Mouse (Mus musculus): Measurements from ENCODE around the gene Gm10644. TPM values are rescaled to one million over a fixed set of nuclear protein-coding genes. Genes with fewer than 3 reads are reported as not detected.

Gene Gm10644
- total RNA-seq, 2 experiments from 2014 or later, result 0.22 to 0.37 TPM

GRCm38 (mm10) chr8:83938330-83938729, 16.7 kb downstream of the Gm10644 start:
- peak; percentile 4 to 15 for DNase-seq (ENCODE audit: low spot score in 2 of 2)

GRCm38 (mm10) chr8:83937645-83938044, 17.4 kb downstream of the Gm10644 start:
- peak in 1 of 2 experiments; percentile 9 for DNase-seq (ENCODE audit: low spot score in 2 of 2)

GRCm38 (mm10) chr8:83935435-83935834, 19.6 kb downstream of the Gm10644 start:
- no peak for DNase-seq (ENCODE audit: low spot score in 2 of 2)

GRCm38 (mm10) chr8:83934994-83935393, 20.0 kb downstream of the Gm10644 start:
- DNase-seq (ENCODE audit: low spot score in 2 of 2), result no peak

- DNase-seq (ENCODE audit: low spot score in 2 of 2), result no peak
Measured at GRCm38 (mm10) chr8:83934222-83934621, 20.8 kb downstream of the Gm10644 start.

GRCm38 (mm10) chr8:83926266-83926665, 28.7 kb downstream of the Gm10644 start:
- DNase-seq (ENCODE audit: low spot score in 2 of 2), result no peak

- DNase-seq (ENCODE audit: low spot score in 2 of 2), result no peak
Measured at GRCm38 (mm10) chr8:83924585-83924984, 30.4 kb downstream of the Gm10644 start.

GRCm38 (mm10) chr8:83922727-83923126, 32.3 kb downstream of the Gm10644 start:
- DNase-seq (ENCODE audit: low spot score in 2 of 2), result no peak

- DNase-seq (ENCODE audit: low spot score in 2 of 2), result peak; percentile 91 to 96
Measured at GRCm38 (mm10) chr8:83921558-83921957, 33.4 kb downstream of the Gm10644 start.

GRCm38 (mm10) chr8:83917566-83917965, 37.4 kb downstream of the Gm10644 start:
- DNase-seq (ENCODE audit: low spot score in 2 of 2), result no peak

- DNase-seq (ENCODE audit: low spot score in 2 of 2), result peak; percentile 54 to 71
Measured at GRCm38 (mm10) chr8:83916015-83916414, 39.0 kb downstream of the Gm10644 start.

- peak in 1 of 2 experiments; percentile 54 for DNase-seq (ENCODE audit: low spot score in 2 of 2)
Measured at GRCm38 (mm10) chr8:83914860-83915259, 40.1 kb downstream of the Gm10644 start.

GRCm38 (mm10) chr8:83914232-83914631, 40.8 kb downstream of the Gm10644 start:
- DNase-seq (ENCODE audit: low spot score in 2 of 2), result no peak

- no peak for DNase-seq (ENCODE audit: low spot score in 2 of 2)
Measured at GRCm38 (mm10) chr8:83911809-83912731, 42.9 kb downstream of the Gm10644 start.

GRCm38 (mm10) chr8:83909311-83909710, 45.7 kb downstream of the Gm10644 start:
- peak; percentile 47 to 57 for DNase-seq (ENCODE audit: low spot score in 2 of 2)

- no peak for DNase-seq (ENCODE audit: low spot score in 2 of 2)
Measured at GRCm38 (mm10) chr8:83908583-83908982, 46.4 kb downstream of the Gm10644 start.

- peak in 1 of 2 experiments; percentile 61 for DNase-seq (ENCODE audit: low spot score in 2 of 2)
Measured at GRCm38 (mm10) chr8:83902961-83903666, 51.9 kb downstream of the Gm10644 start.

- DNase-seq (ENCODE audit: low spot score in 2 of 2), result peak in 1 of 2 experiments; percentile 66
Measured at GRCm38 (mm10) chr8:83901566-83902485, 53.2 kb downstream of the Gm10644 start.

- peak in 1 of 2 experiments; percentile 76 for DNase-seq (ENCODE audit: low spot score in 2 of 2)
Measured at GRCm38 (mm10) chr8:83900957-83901270, 54.1 kb downstream of the Gm10644 start.

GRCm38 (mm10) chr8:83900266-83900956, 54.6 kb downstream of the Gm10644 start:
- DNase-seq (ENCODE audit: low spot score in 2 of 2), result no peak
